Mouse (Mus musculus) cortical plate, adult 2 months (tissue): Measurements from ENCODE around the gene Cldn18.

Source experiments
- CTCF ChIP-seq: fragments of 200-500 bp; IDR thresholded peaks from 2 replicates; pipeline ENCODE4 v1.5.1; 2011; ENCODE audit warnings: mild to moderate bottlenecking, control low read depth, low read length; ENCODE audit not compliant: insufficient read depth; ENCODE audit errors: extremely low read depth
- POLR2A ChIP-seq: fragments of 200-500 bp; IDR thresholded peaks from 2 replicates; pipeline ENCODE4 v1.6.1; 2011; ENCODE audit warnings: mild to moderate bottlenecking, low read length, control low read depth; ENCODE audit not compliant: insufficient read depth; ENCODE audit errors: extremely low read depth

- TF ChIP-seq CTCF (no peak), POLR2A (no peak)
These were observed at the start of gene Cldn18 for GRCm38 (mm10) chr9:99717134-99717533.
